Mouse (Mus musculus) B cell, adult (primary cell): Measurements from ENCODE around the gene Kat2b. TPM values are rescaled to one million over a fixed set of nuclear protein-coding genes. Genes with fewer than 3 reads are reported as not detected.

Experiments used
- total RNA-seq: library from RNA; stranded (reverse); gene quantifications from 4 replicates; pipeline ENCODE4 v1.2.4, GENCODE M21; 2023; ENCODE audit not compliant: inconsistent age

The Kat2b gene
- 32.5 to 45.4 TPM (median 34.0 TPM) in 4 replicates for total RNA-seq

GRCm38 (mm10) chr17:53566161-53566918, at the start of gene Kat2b:
Gene Kat2b (plus strand): TSS chr17:53566861.

GRCm38 (mm10) chr17:53539351-53539750, 27.3 kb upstream of the Kat2b start, which contains the start of gene Pp2d1:
Gene Pp2d1 (minus strand): TSS chr17:53539451.

GRCm38 (mm10) chr17:53688877-53689802, 122.5 kb downstream of the Kat2b start, which contains the start of gene Sgo1:
Gene Sgo1 (minus strand): TSS chr17:53689333.

Other genes starting within 250 kb of the Kat2b start
- 0.33 to 0.74 TPM (median 0.62 TPM) in 4 replicates for gene Efhb, start 103.5 kb upstream of the Kat2b start, total RNA-seq
- gene Rab5a, start 87.6 kb upstream of the Kat2b start, total RNA-seq, result 74.9 to 78.9 TPM (median 78.1 TPM) in 4 replicates
- not detected in 4 replicates for gene Pp2d1, start 27.4 kb upstream of the Kat2b start, total RNA-seq
- gene Sgo1, start 122.5 kb downstream of the Kat2b start, total RNA-seq, result 0.72 to 1.6 TPM (median 0.94 TPM) in 4 replicates